Mouse (Mus musculus): Measurements from ENCODE around the gene Hat1.

DNA sequence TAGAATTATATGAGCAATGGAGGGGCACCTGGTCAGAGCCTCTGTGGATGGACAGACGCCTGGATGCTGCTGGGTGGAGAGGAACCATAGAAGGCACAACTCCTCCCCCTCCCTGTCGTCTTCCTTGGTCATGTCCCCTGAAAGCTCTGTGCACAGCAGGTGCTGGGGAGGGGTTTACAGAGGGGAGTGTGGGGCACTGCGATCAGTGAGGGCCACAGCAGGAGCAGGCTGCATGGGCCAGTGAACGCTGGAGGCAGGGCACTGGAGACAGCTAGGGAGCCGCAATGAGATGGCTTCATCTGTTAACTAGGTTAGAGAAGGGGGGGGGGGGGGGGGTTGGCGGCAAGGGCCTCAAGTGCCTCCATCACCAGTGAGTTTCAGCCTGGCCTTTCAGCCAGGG lies 77.3 kb downstream of the Hat1 start:
- TF ChIP-seq CTCF (IDR thresholded peaks at IDR 0.05) (no peak), EP300 (IDR thresholded peaks at IDR 0.05) (no peak)
